Mouse (Mus musculus): ENCODE results near the gene Prmt3.

DNA sequence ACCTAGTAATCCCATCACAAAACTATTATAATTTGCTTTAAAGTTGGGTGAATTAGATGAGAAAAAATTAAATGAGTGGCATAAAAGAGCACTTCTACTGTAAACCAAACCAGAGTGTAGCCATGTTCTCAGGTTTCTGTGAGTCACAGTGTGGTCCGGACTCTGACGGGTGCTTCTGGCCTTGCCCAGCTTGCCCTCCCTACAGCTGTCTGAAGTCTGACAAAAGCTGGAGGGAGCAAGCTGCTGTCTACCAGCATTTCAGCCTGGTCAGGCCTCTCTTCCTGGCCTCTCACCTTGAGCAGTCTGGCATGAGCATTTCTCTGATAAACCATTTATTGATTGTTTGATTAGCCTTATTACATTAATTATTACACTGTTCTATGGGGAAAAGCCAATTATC lies 69.8 kb downstream of the Prmt3 start:
- no peak for TF ChIP-seq TAL1 (conservative IDR thresholded peaks at IDR 0.05; ENCODE audit: low read depth, low read length)
- no peak for TF ChIP-seq CTCF (IDR thresholded peaks at IDR 0.05; ENCODE audit: low read depth, low read length)
- TF ChIP-seq GATA1 (IDR thresholded peaks at IDR 0.05; ENCODE audit: borderline replicate concordance, low read length) = no peak
- TF ChIP-seq GATA2 (IDR thresholded peaks at IDR 0.05; ENCODE audit: borderline replicate concordance, low read depth, low read length) = no peak
